Mouse (Mus musculus) C2C12 (cell line): ENCODE measurements around the gene Chd9.

ENCODE experiments used
- CEBPB ChIP-seq: IDR thresholded peaks from one replicate; pipeline ENCODE4 v1.6.1; 2011; ENCODE audit warnings: low read depth, mild to moderate bottlenecking, control low read depth, moderate library complexity
- CTCF ChIP-seq: IDR thresholded peaks from one replicate; pipeline ENCODE4 v1.5.1; 2011; ENCODE audit not compliant: control insufficient read depth, insufficient read depth, insufficient read length
- FOSL1 ChIP-seq: IDR thresholded peaks from one replicate; pipeline ENCODE4 v1.8.0; 2011; ENCODE audit warnings: mild to moderate bottlenecking, low read length; ENCODE audit not compliant: poor library complexity, insufficient read depth, severe bottlenecking
- MAX ChIP-seq: IDR thresholded peaks from one replicate; pipeline ENCODE4 v1.6.1; 2011; ENCODE audit warnings: mild to moderate bottlenecking, control low read depth
- MYOG ChIP-seq: IDR thresholded peaks from one replicate; pipeline ENCODE4 v1.6.1; 2011; ENCODE audit not compliant: control insufficient read depth, insufficient read length; ENCODE audit errors: extremely low read depth

DNA sequence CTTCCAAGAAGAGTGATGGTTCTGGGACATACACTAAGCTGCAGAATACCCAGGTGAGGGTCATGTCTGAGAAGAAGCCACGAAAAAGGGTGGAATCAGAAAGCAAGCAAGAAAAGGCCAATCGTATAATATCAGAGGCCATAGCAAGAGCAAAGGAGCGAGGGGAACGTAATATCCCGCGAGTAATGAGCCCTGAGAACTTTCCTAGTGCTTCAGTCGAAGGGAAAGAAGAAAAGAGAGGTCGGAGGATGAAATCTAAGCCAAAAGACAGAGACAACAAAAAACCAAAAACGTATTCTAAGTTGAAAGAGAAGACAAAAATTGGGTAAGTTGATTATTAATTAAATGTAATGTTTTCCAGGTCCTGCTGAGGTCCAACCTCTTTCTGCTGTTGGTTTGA lies 128.2 kb downstream of the Chd9 start:
- TF ChIP-seq CTCF, result no peak
- TF ChIP-seq CEBPB, result no peak
- TF ChIP-seq MYOG, result no peak
- TF ChIP-seq MAX, result no peak
- no peak for TF ChIP-seq FOSL1
